In genomic region chr2:168608125-168608564, GRCm38 (mm10) we compare ENCODE assay signal across 21 mouse cellular contexts. TPM values are rescaled to one million over a fixed set of nuclear protein-coding genes. Genes with fewer than 3 reads are reported as not detected.
DNase-seq lines count a peak whose midpoint lies in the region; ATAC-seq lines count a peak whose summit lies in the region.
"Had no signal": no experiment of that assay in that cellular context is flagged by ENCODE, and none has a peak within 500 bp of the region (broad histone marks: within the 10 kb centered on the region; RNA-seq: fewer than 3 reads in every experiment).

No protein-coding gene starts in this region.

- no peaks in the 10 kb centered on the region for H3K9me3 ChIP-seq in embryonic facial prominence, embryonic 14.5 days (ENCODE audit: control insufficient read depth, low read length)
- no peaks in the 10 kb centered on the region for H3K9me3 ChIP-seq in heart, embryonic 12.5 days (replicated peaks)
- no peaks in the 10 kb centered on the region for H3K9me3 ChIP-seq in forebrain, embryonic 10.5 days
- H3K9me3 ChIP-seq: embryonic facial prominence, embryonic 12.5 days; liver, embryonic 15.5 days; midbrain, embryonic 13.5 days; neural tube, embryonic 13.5 days had no signal

- no peak overlapping the region; the same call in 1 of the 2 replicates for H3K27ac ChIP-seq in embryonic facial prominence, embryonic 14.5 days (replicated peaks; ENCODE audit: low read depth, low read length)
- H3K27ac ChIP-seq in heart, embryonic 12.5 days (ENCODE audit: poor library complexity, severe bottlenecking) = peak overlapping the region; percentile 86
- H3K27ac ChIP-seq in forebrain, embryonic 10.5 days = no peak overlapping the region
- H3K27ac ChIP-seq: embryonic facial prominence, embryonic 12.5 days; liver, embryonic 15.5 days; midbrain, embryonic 13.5 days; neural tube, embryonic 13.5 days; stomach, postnatal 0 days had no signal

- H3K36me3 ChIP-seq in embryonic facial prominence, embryonic 14.5 days (ENCODE audit: control insufficient read depth, insufficient read depth, low read length) = no peaks in the 10 kb centered on the region
- H3K36me3 ChIP-seq in heart, embryonic 12.5 days = no peaks in the 10 kb centered on the region
- no peaks in the 10 kb centered on the region for H3K36me3 ChIP-seq in forebrain, embryonic 10.5 days (replicated peaks)
- H3K36me3 ChIP-seq: embryonic facial prominence, embryonic 12.5 days; liver, embryonic 15.5 days; midbrain, embryonic 13.5 days; neural tube, embryonic 13.5 days had no signal

- H3K4me2 ChIP-seq in embryonic facial prominence, embryonic 14.5 days (ENCODE audit: low read depth, low read length) = no peak overlapping the region
- 0 out of 2 replicates have a peak overlapping the region, but pooled peaks have one; percentile 6 for H3K4me2 ChIP-seq in heart, embryonic 12.5 days
- H3K4me2 ChIP-seq: embryonic facial prominence, embryonic 12.5 days; liver, embryonic 15.5 days; midbrain, embryonic 13.5 days; neural tube, embryonic 13.5 days had no signal

- intact Hi-C loops in heart, postnatal 25 days (cut with DNase I) = loop anchor here (5.0 kb wide), 1 partner anchor 81 kb away; no protein-coding TSS in a partner anchor

- no peak overlapping the region for H3K4me3 ChIP-seq in embryonic facial prominence, embryonic 14.5 days (ENCODE audit: low read depth, low read length)
- H3K4me3 ChIP-seq in heart, embryonic 12.5 days = no peak overlapping the region
- H3K4me3 ChIP-seq in forebrain, embryonic 10.5 days = no peak overlapping the region
- H3K4me3 ChIP-seq: embryonic facial prominence, embryonic 12.5 days; liver, embryonic 15.5 days; midbrain, embryonic 13.5 days; neural tube, embryonic 13.5 days had no signal

- H3K9ac ChIP-seq in embryonic facial prominence, embryonic 14.5 days (ENCODE audit: low read depth, low read length) = peak overlapping the region; percentile 48; the same call in 1 of the 2 replicates
- H3K9ac ChIP-seq in heart, embryonic 12.5 days = 0 out of 2 replicates have a peak overlapping the region, but pooled peaks have one; percentile 21
- H3K9ac ChIP-seq: embryonic facial prominence, embryonic 12.5 days; forebrain, postnatal 0 days; liver, embryonic 15.5 days; midbrain, embryonic 13.5 days; neural tube, embryonic 13.5 days had no signal

- DNase-seq in gastrocnemius, postnatal 10 days = peak; percentile 31
- DNase-seq in gastrocnemius, adult 8-10 months (ENCODE audit: low spot score in 2 of 2) = no peak
- DNase-seq in embryonic facial prominence, embryonic 14.5 days (ENCODE audit: low spot score) = no peak
- DNase-seq in heart, postnatal 25 days (ENCODE audit: low spot score) = peak; percentile 55
- DNase-seq in kidney, postnatal 4 days = no peak
- no peak for DNase-seq in forebrain, embryonic 10.5 days (ENCODE audit: extremely low spot score, low spot score)
- DNase-seq: adrenal gland, postnatal 36 days; cerebellum, adult 2 months; cerebellum, postnatal 36 days; forebrain, postnatal 0 days; kidney, adult 18-20 months; kidney, postnatal 25 days; layer of hippocampus, adult 9-11 months; right cerebral cortex, adult 18-20 months had no signal

- no peaks in the 10 kb centered on the region for H3K27me3 ChIP-seq in embryonic facial prominence, embryonic 14.5 days (replicated peaks; ENCODE audit: control insufficient read depth, insufficient read depth, low read length)
- 0 out of 2 replicates have a peak, but pooled peaks cover under 1% of the 10 kb centered on the region for H3K27me3 ChIP-seq in heart, embryonic 12.5 days (replicated peaks)
- H3K27me3 ChIP-seq in forebrain, embryonic 10.5 days (ENCODE audit: poor library complexity, severe bottlenecking) = peaks cover 31% of the 10 kb centered on the region

- peaks cover 24% of the 10 kb centered on the region for H3K4me1 ChIP-seq in embryonic facial prominence, embryonic 14.5 days (ENCODE audit: control insufficient read depth, insufficient read depth, low read length)
- peaks cover 80% of the 10 kb centered on the region for H3K4me1 ChIP-seq in heart, embryonic 12.5 days (replicated peaks)
- H3K4me1 ChIP-seq in forebrain, embryonic 10.5 days = peaks cover 24% of the 10 kb centered on the region
- H3K4me1 ChIP-seq: liver, embryonic 15.5 days had no signal

- no peak for ATAC-seq in embryonic facial prominence, embryonic 14.5 days (ENCODE audit: low read depth)
- no peak for ATAC-seq in heart, embryonic 12.5 days (ENCODE audit: insufficient number of reproducible peaks, low FRiP score)
- ATAC-seq: forebrain, postnatal 0 days; midbrain, embryonic 13.5 days had no signal

- 55% methylated on average over 9 of the region's 9 CpGs for WGBS in embryonic facial prominence, embryonic 14.5 days
- WGBS in heart, embryonic 12.5 days = 27% methylated on average over 9 of the region's 9 CpGs
- 66% methylated on average over 9 of the region's 9 CpGs for WGBS in forebrain, embryonic 10.5 days

RNA-seq across cellular contexts. Expression of gene Nfatc2, which starts 6.7 kb away (rescaled TPM):
- total RNA-seq in gastrocnemius, postnatal 10 days (2021) = 10 to 100 TPM in 1 of 2 experiments, 1 to 10 TPM in 1; 8.2 to 12.7 TPM
- 10 to 100 TPM in 3 of 4 experiments, 1 to 10 TPM in 1; 7.8 to 13.6 (median 10.3) TPM for total RNA-seq in gastrocnemius, adult 8-10 months (2022)
- polyA plus RNA-seq in embryonic facial prominence, embryonic 14.5 days (2014; fragmentation: Nextera tagmentation; extraction: Ambion mirVana) = 5.7 and 5.8 TPM in 2 replicates
- 9.9 and 12.5 TPM in 2 replicates for polyA plus RNA-seq in heart, embryonic 12.5 days (2016; fragmentation: Nextera tagmentation; extraction: Ambion mirVana)
- 10 to 100 TPM; 16.7 to 20.8 TPM for total RNA-seq in heart, postnatal 25 days (2021)
- polyA plus RNA-seq in forebrain, embryonic 10.5 days (2016; fragmentation: Nextera tagmentation; extraction: Ambion mirVana) = 0.36 and 0.53 TPM in 2 replicates
- total RNA-seq: MEL had no signal

Comparison
In these comparisons a context has a peak if more than half of its experiments do, and no peak if none do; other contexts are left out.
1. DNase-seq: peak in gastrocnemius, postnatal 10 days (single experiment) and heart, postnatal 25 days (single experiment); none in gastrocnemius, adult 8-10 months (0 of 2), embryonic facial prominence, embryonic 14.5 days (single experiment), kidney, postnatal 4 days (0 of 2) and forebrain, embryonic 10.5 days (single experiment).